Mouse (Mus musculus) layer of hippocampus, adult 9-11 months (tissue): Measurements from ENCODE around the gene Tshz2.
"Not testable (repeated sequence)": the region's sequence is repeated elsewhere in the genome, so short reads cannot be mapped to it uniquely, and the experiment has no call there.

Source experiments
- DNase-seq: peaks from one replicate; pipeline ENCODE4 v3.0.0; 2022

Tshz2 gene

DNA sequence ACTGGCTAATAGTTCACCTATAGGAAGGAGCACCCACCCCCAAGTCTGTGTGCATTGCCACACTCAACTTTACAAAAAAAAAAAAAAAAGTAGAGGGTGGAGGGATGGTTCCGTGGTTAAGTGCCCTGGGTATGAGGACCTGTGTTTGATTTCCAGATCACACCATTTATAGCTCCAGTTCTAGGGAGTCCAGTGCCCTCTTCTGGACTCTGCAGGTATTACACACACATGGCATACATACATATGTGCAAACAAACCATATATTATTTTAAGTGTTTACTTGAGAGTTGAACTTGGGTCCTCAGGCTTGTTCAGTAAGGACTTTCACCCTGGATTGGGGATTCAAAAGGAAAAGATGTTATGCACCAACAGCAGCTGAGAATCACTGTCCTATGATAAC lies 127.3 kb downstream of the Tshz2 start:
- no peak for DNase-seq

DNA sequence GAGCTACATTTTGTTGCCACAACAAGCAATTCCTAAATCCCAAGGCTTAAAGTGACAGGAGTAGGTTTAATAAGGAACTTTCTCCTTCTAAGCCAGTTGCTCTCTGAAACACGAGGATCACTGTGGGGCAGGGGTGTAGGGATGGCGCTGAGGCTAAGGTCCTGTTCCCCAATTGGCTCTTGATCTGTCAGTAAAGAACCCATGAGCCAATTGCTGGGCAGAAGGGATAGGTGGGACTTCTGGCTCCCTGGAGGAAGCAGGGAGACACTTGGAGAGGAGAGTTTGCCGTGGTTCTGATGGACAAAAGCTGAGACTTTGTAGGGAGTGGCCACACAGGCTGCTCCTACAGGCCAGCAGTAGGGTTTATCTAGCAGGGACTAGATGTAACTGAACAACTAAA lies 128.9 kb downstream of the Tshz2 start:
- no peak for DNase-seq

DNA sequence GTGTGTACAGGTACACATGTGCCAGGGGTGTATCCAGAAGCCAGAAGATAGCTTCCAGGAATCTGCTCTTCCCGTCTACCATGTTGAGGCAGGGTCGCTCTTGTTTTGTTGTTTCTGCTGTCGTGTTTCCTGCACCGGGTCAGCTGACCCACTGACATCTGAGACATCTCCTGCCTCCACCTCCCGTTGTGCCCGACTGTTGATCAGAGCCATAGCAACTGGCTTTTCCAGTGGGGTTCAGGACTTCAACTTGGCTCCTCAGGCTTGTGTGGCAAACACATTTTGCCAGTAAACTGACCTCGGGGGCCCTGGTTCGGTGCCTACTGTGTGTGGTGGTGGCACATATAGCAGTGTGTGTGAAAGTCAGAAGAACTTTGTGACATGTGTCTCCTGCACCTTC lies 129.5 kb downstream of the Tshz2 start:
- DNase-seq = no peak

DNA sequence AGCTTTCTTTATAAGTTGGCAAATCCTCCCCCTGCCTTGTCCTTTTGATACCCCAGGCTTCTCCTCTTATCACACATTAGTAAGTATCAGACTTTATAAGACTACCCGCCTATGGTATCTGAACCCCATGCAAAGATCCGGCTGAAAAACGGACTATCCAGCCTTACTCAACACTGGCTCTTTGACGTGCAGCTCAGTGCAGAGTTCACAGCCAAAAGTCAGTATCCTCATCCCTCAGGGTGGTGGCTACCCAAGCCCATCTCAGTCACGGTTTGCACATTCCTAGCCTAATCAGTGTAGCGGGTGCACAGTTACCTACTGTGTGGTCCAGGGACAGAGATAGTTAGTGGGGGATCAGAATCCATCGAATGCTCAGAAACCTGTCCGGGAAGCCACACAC lies 130.9 kb downstream of the Tshz2 start:
- DNase-seq = no peak

DNA sequence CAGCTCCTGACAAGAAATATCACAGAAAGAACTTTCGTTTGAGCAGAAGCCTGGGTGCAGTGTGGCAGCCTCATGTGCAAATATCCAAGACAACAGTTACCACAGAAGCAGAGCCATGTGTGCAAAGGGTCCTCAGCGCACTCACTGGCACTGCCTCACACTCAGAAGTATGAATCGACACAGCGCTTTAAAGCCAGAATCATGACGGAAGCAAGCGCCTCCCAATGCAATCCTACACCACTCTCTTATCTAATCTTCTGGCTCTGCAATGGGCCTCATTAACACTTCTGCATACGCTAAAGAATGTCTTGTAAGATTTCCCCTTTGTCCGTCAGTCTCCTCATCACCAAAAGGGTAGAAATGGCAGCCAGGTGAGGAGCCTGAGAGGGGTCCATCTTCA lies 133.4 kb downstream of the Tshz2 start:
- no peak for DNase-seq

DNA sequence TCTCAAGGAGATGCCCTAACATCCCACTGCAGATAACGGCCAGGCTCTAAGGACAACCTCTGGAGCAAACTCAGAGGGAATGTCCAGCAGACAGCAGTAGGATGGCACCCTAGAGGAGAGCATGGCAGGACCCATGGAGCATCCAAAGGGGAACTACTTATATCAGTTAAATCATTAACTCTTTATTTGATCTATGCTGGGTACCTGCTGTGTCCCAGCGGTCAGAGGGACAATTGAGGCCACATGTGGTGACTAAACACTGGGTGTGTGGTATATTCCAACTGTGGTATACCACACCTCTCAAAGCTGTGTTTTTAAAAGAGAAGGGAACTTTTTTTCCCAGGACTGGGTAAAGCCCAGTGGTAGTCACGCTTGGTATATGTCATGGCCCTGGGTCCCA lies 134.5 kb downstream of the Tshz2 start:
- no peak for DNase-seq

DNA sequence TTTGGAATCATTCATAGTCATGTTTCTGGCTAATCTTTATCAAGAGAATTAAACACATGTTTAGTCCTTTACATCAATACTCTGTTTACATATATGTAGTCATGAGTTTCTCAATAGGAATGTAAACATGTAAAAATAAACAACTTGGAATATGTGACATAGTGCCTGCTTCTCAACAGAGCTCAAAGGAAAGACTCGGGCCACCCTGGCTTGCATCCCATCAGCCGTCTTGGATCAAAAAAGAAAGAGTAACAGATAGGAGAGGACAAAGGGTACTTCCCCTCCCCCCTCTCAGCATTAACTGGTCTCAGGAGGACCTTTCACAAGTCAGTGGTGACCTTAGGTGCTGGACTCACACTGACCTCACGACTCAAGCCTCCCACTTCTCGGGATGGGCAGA lies 142.3 kb downstream of the Tshz2 start:
- DNase-seq = no peak

DNA sequence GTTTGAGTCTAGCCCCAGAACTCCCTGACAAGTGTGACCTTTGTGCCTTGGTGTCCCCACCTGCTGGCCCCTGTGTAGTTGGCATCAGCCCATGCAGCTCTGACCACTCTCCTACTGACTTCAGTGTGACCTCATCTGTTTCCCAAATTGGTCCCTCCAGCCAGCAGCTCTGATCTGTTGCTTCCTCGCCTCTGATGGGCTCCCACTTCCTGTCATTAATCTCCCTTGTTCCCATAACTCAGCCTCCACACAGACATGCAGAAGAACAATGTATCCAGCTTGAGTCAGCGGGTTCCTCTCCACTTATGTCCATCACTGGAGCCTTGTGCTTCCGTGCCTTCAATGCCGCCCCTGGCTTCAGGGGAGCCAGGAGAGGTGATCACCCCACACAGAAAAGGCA lies 144.4 kb downstream of the Tshz2 start:
- no peak for DNase-seq

DNA sequence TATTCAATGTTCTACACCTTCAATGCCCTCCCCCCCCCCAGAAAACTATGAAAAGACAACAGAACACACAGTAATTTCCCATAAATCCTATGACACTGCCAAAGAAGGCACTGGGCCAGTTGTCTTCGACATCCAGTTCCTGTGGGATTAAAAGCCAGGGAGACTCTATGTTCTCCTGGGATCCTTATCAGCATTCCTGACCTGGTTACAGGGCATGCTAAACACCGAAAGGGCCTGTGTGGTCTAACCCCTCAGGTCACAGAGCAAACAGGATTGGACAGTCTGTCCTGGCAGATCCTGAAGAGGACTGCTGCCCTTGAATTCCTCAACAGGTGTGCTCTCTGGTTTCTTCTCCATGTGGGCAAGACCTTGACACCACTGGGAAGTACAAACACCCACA lies 145.0 kb downstream of the Tshz2 start:
- no peak for DNase-seq

DNA sequence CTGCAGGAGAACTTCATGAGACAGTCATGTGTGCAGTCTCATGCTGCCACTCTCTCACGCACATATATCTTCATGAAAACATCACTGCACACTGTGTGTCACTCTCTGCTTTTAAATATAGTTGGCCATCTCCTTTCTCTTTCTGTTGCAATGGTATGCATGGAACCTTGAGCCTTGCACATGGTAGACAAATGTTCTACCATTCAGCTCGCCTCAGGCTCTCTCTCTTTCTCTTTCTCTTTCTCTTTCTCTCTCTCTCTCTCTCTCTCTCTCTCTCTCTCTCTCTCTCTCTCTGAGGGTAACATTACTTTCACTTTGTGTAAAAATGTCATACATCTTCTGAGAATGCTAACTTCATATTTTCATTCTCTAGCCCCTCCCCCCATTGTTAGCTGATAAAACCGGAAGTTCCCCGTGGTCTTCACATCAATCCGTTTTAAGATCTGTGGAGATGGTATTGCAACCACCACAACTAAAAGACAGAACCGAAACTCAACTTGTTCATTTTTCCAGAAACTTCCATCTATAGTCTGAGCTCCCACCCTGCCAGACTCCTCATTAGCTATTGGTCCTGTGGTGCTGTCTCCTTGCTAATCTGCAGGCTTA lies 146.0 kb downstream of the Tshz2 start:
- no peak for DNase-seq

DNA sequence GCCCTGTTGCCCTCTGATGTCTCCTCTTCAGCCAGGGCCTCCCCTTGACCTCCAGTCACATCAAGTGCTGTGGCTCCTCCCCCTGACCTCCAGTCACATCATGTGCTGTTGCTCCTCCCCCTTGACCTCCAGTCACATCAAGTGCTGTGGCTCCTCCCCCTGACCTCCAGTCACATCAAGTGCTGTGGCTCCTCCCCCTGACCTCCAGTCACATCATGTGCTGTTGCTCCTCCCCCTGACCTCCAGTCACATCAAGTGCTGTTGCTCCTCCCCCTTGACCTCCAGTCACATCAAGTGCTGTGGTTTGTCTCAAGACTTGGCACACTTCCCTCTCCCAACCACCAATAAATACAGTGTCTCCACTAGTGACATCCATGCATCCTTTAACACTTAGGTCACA lies 148.9 kb downstream of the Tshz2 start:
- DNase-seq = not testable (repeated sequence)

DNA sequence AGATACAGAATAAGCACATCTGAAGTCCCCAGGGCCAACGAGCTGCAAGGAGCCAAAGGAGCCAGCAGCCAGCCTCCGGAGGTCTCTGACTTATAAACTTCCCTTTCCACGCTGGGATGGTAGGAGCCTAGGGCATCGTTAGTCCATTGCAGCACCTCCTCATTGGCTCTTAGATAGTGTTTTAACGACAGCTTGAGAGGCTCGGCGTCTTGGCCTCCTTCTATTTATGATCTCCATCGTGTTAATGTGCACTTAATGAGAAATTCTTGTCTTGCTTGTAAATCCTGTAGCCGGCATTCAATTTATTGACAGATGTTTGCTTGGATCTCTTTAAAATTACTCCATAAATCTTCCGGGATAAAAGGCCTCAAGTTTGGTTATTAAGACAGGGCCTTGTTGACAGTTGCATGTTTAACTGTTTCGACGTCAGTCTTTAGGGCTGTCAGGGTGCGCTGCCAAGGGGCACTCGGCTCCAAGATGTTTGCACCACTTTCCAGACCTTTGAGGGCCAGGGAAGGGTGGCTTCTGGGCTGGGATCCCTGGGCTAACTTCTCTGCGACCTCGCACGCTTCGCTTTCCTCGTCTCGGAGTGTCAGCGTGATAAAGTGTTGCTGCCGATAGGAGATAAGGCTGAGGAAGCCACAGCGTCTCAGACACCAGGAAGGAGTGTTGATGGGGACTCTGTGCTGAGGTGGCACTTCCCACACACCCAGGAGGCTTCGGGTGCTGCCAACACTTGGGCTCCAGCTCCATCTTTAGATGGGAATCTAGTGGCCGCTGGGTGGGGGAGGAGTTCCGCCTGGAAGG lies 150.3 kb downstream of the Tshz2 start:
- DNase-seq = peak; percentile 13

DNA sequence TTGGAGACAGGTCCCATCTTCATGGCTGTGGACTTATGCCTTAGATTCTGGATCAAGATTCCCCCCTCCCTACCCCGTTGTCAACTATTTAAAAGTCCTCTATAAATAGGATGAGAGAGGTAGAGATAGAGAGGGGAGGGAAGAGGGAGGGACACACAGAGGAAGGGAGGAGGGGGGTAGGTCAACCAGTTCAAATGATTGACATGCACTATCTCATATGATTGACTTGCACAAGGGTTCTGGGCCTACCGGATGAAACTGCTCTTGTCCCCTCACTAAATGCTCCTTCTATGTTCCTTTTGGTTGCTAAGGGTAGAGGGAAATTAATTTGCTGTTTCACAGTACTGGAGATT lies 150.8 kb downstream of the Tshz2 start:
- no peak for DNase-seq

DNA sequence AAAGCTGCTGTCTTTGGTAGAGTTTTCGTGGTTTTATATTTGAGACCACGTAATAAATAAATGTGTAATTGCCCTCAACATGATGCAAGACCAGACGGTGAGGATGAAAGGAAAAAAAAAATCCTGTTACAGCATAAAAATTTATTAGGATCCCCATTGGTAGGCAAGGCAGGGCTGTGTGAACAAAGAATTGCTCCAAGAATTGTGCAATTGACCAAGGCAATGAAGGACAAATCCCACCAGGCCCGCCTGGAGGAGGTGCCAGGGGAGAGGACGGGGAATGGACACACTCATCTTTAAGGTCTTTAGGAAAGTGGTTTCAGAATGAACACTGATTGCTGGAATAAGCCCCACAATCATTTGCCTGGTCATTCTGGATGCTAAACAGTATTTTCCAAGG lies 154.6 kb downstream of the Tshz2 start:
- no peak for DNase-seq

DNA sequence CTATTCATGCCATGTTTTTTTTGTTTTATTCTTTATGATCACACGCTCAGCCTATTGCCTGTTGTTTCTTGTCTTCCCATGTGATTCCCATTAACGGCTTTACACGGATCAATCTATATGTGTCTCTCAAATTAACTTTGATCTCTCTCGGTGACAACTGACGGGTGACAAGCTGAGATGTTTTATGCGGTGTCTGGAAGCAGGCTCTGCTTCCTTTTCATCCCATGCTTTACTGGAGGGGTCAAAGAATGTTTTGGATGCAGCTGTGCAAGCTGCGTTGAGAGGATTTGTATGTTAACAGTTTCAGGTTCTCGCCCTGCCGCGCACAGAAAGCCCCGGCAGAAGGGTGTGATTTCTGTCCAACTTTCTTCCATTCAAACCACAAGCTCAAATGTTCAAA lies 155.1 kb downstream of the Tshz2 start:
- no peak for DNase-seq

DNA sequence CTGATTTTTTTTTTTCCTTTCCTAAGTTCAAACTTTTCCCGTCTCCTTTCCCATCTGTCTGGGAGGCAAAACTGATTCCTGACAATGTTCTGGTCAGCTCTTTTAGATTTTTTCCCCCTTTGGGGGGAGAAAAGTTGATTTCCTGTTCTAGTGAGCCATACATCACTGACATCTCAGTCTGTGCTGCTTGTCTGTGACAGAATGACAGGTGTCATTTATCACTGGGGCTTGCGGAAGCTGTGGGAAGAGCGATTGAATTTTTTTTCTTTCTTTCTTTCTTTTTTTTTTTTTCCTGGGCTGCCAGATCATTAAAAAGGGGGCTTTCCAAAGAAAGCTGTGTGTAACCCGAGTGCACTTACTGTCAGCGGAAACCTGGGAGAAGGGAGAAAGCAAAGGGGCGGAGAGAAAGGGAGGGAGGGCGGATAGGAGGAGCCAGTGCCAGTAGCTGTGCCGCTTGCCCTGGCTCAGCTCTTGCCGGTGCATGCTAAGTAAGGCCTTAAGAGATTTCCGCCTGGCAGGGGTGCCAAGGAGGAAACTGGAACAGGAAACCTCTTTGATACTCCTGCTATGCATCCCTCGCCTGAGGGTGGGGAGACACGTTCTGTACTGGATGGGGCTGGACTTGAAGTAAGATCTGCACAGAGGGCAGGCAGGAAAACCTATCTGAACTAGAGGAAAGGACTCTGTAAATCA lies 157.8 kb downstream of the Tshz2 start:
- no peak for DNase-seq

DNA sequence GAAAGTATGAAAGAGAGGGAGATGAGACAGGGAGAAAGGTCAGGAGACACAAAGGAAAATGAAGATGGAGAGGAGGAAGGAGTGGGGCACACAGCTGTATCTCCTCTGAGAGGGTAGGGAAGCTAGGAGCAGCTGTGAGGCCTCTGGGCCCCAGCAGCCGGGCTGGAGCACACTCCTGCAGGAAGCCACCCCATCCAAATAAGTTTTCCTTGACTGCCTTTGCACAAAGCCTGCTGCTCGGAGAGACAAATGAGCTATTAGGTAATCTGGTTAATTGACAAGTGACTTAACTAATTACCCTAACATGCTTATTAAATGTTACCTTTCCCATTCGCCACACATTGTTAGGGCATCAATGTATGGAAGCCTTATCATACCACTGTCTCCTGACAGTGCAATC lies 159.9 kb downstream of the Tshz2 start:
- no peak for DNase-seq

DNA sequence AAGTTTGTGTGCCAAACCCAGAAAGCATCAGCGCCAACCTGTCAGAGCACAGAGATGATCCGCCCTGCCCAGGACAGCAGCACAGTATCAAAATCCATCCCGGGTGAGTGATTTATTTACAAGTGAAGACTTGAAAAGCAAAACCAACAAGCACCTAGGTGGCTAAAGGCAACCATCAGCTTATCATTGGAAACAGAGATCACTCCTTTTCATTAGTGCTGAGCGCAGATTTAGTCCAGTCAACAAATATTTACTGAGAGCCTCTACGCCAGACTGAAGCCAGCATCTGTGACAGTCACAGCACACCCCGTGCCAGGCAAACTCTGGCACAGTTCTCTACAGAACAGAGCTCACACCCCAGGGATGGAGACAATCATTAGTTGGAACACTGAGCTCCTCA lies 169.4 kb downstream of the Tshz2 start:
- no peak for DNase-seq

DNA sequence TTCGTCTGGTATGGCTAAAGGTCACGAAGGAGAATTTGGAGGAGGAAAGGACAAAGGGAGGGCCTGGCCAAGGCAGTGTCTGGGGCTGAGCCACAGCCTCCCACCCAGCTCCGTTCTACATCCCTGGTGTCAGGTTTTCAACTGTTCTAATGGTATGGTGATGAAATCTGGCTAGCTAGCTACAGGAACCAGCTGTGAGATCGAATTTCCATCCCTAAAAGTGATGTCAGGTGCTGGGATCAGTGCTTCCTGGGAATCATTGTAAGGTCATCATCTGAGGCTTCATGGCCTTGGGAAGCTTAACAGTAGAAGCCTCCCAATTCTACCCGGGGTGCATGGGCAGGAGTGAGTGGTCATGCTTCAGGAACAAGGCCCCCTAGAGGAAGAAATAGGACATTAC lies 171.6 kb downstream of the Tshz2 start:
- DNase-seq = no peak

DNA sequence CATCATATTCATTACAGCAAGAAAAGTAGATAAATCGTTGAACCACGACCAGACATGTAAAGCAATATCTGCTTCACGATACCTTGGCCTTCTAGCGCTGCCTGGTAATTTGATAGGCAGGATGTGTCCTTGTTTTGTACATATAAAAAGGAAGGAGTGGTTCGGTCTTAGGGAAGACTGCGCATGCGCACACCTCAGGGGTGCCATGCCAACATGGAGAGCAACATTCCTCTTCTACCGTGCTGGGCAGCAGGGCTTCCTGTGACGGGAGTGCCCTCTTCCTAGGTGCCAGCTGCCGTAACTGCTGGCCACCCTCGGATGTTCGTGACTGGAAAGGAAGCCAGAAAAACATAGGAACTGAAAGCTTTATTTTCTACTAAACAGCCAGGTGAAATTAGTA lies 172.7 kb downstream of the Tshz2 start:
- DNase-seq = no peak

DNA sequence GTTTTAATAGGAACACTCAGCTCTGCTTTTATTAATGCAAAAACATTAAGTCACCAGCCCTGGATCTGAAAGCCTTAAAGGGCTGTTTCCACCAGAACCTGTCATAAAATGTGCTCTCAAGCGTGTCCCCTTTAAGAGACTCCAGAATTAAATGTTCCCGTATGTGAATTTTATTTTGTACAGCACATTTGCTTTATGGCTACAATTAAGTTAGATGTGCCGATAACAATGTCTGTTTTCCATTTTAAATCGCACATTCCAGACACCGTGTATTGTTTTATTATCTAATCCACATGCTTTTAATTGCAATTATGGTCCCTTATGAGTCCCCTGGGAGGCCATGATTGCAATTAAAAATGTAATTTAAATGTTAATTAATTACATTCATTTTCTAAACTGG lies 178.8 kb downstream of the Tshz2 start:
- no peak for DNase-seq

DNA sequence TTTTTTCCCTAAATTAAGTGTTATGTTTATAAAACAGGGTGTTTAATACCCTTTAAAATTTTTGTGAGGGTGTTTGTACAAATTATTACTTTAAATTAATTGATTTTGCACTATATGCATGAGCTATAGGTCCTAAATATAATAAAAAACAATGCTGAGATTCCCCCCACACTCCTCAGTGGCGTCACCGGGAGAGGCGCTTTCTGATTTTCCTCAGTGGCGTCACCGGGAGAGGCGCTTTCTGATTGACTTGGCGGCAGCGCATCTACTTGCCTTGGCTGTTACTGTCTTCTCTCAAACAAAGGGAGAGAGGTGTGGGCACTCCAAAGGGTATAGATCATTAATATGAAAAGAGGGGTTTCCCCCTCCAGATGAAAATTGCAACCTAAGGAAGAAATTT lies 179.2 kb downstream of the Tshz2 start:
- no peak for DNase-seq

DNA sequence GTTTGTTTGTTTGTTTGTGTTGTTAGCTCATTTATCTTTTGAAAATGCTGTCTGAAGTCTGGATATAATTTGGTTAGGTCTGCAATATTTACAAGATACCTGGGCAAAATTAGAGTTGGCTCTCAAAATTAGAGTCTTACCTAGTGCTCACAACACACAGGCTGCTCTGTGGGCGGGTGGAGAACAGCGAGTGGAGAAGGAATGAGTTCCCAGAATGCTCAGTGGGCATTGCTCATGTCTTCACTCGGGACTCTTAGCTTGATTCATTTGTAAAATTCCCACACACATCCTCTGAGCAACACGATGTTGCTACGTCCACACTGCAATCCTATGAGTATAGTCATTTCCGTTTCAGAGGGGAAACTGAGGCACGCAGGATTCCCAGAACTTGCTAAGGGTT lies 180.1 kb downstream of the Tshz2 start:
- peak; percentile 42 for DNase-seq

DNA sequence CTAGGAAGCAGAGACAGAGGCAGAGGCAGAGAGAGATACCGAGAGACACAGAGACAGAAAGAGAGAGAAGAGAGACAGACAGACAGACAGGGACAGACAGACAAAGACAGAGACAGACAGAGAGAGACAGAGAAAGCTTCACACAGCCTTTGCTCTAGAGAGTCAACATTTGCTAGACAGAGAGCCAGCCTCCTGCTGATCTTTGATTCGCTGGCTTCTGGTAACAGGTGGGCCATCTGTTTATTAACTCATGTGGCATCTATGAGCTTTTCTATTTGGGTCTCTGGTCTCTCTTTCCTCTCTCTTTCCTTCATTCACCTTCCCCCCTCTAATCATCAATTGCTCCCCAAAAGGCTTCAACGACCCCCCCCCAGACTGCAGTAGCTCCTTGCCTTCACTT lies 181.5 kb downstream of the Tshz2 start:
- DNase-seq = no peak

DNA sequence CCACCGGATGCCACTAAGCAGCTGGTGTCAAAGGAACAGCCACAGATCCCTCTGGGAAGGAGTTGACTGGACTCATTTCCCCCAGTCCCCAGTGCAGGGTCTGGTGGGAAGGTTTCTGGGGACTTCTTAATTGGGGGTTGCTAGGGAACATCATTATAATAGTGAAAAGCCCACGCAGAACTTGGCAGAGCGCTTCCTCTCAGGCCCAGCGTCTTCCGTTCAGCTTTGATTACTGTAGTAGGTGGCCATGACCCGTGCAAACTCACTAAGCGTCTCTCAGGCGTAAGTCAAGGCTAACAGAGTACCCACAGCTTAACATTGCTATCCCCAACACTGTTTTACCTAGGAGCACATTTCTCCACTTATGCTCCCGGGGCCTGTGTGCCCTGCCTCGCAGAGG lies 181.9 kb downstream of the Tshz2 start:
- no peak for DNase-seq
